Mouse (Mus musculus): ENCODE data around the gene Vmn1r28. TPM values are rescaled to one million over a fixed set of nuclear protein-coding genes. Genes with fewer than 3 reads are reported as not detected.

The Vmn1r28 gene
- polyA plus RNA-seq (2021; fragmentation: Nextera tagmentation): not detected in 2 replicates
- long read RNA-seq, experiment 1: 0 reads
- long read RNA-seq, experiment 2: 0 reads

DNA sequence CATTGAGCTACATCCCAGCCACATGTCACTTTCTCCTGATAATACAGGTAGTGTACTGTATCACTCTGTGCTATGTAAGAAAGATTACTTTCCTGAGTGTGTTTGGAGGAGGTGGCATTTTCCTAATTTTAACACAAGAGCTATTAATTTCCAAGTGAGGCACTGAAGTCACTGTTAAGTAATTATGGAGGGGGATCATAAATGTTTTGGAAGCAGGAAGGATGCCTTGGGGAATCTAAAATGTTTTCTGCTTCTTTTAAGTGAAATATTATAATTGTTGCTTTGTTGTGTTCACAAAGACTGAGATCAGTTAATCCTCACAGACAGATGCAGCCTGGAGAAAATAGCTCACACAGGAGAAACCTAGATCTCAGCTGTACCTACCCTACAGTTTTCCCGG lies at the start of gene Vmn1r28:
Gene Vmn1r28, plus strand, starts transcription at position 301 of the 400 bp plus-strand sequence.

GRCm38 (mm10) chr6:58218721-58219120 lies 43.1 kb upstream of the Vmn1r28 start, which contains the start of gene Vmn1r27:
TSS of gene Vmn1r27 (minus strand) at chr6:58218821.

DNA sequence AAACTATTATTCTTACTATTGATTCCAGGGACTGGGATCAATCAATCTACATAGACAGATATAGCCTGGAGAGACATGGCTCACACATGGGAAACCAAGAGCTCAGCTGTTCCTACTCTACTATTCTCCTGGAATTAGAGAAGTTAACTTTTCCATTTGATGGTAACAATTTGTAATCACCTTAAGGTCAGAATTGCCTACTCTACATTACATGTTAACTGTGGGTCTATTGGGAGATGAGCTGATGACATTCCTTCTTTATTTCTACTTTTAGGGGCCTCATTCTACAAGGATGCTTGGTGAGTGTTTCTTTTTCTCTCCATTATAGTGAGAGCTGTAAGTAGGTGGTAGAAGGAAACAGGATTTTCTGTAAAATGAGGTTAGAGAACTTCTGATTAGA lies 39.4 kb downstream of the Vmn1r28 start, which contains the start of gene Vmn1r29:
Gene Vmn1r29, plus strand, starts transcription at position 301 of the 400 bp plus-strand sequence.

Other genes with a start within 250 kb of the Vmn1r28 start
- gene Vmn1r26, start 246.9 kb upstream of the Vmn1r28 start, polyA plus RNA-seq (2021; fragmentation: Nextera tagmentation): not detected in 2 replicates
- gene Vmn1r27, start 43.2 kb upstream of the Vmn1r28 start, polyA plus RNA-seq (2021; fragmentation: Nextera tagmentation): not detected in 2 replicates
- gene Vmn1r29, start 39.5 kb downstream of the Vmn1r28 start, polyA plus RNA-seq (2021; fragmentation: Nextera tagmentation): not detected in 2 replicates
- gene Vmn1r30, start 181.3 kb downstream of the Vmn1r28 start, polyA plus RNA-seq (2021; fragmentation: Nextera tagmentation): not detected in 2 replicates
- not detected in 2 replicates for gene Vmn1r31, start 213.3 kb downstream of the Vmn1r28 start, polyA plus RNA-seq (2021; fragmentation: Nextera tagmentation)

Data from layer of hippocampus, adult 6 months (tissue).